Mouse (Mus musculus) CH12.LX (cell line): ENCODE results near the gene Scamp5. TPM values are rescaled to one million over a fixed set of nuclear protein-coding genes. Genes with fewer than 3 reads are reported as not detected.

Experiments used
- DNase-seq: peaks from one replicate; pipeline ENCODE4 v3.0.0-alpha.2; 2013; ENCODE audit errors: extremely low read depth
- H3K27ac ChIP-seq: 2 replicates; pipeline ENCODE4 v1.5.1; 2012; ENCODE audit warnings: low read depth, mild to moderate bottlenecking, control low read depth, moderate library complexity; ENCODE audit not compliant: insufficient read depth
- H3K27me3 ChIP-seq: replicated peaks from 2 replicates; pipeline ENCODE3; 2012; ENCODE audit warnings: inconsistent platforms
- H3K36me3 ChIP-seq, 2 experiments: replicated peaks in 1 of 2; 2 replicates each; pipeline versions ENCODE3 to v1.6.1; 2012; ENCODE audit warnings: inconsistent platforms in 1 of 2, low read length in 1 of 2, mild to moderate bottlenecking in 1 of 2, mixed read lengths in 1 of 2, moderate library complexity in 1 of 2; ENCODE audit not compliant: control insufficient read depth in 1 of 2, insufficient read depth in 1 of 2
- H3K4me1 ChIP-seq, 2 experiments: 2 replicates each; pipeline ENCODE4 v1.6.1; 2012; ENCODE audit warnings: inconsistent platforms in 1 of 2, moderate library complexity in 1 of 2; ENCODE audit not compliant: insufficient read depth in 2 of 2, control insufficient read depth in 1 of 2
- H3K4me2 ChIP-seq: 2 replicates; pipeline ENCODE4 v1.6.1; 2012; ENCODE audit warnings: low read depth, mild to moderate bottlenecking, control low read depth; ENCODE audit not compliant: poor library complexity, insufficient read depth, severe bottlenecking
- H3K4me3 ChIP-seq, 3 experiments: fragments of 150-350 bp in 1 of 3; sonication (generic) in 1 of 3; replicated peaks in 1 of 3; 2 replicates each; pipeline versions ENCODE3 to v1.5.1; 2011 to 2012; ENCODE audit warnings: low read depth in 2 of 3, low read length in 2 of 3, mild to moderate bottlenecking in 2 of 3, moderate library complexity in 2 of 3, control low read depth in 1 of 3, improper control_type of control experiment in 1 of 3, inconsistent platforms in 1 of 3, mixed read lengths in 1 of 3; ENCODE audit not compliant: poor library complexity in 1 of 3
- H3K79me2 ChIP-seq: replicated peaks from 2 replicates; pipeline ENCODE4 v1.6.1; 2012; ENCODE audit warnings: mild to moderate bottlenecking, moderate library complexity; ENCODE audit not compliant: control insufficient read depth, poor library complexity, insufficient read depth, severe bottlenecking; ENCODE audit errors: extremely low read depth
- H3K9ac ChIP-seq: 2 replicates; pipeline ENCODE4 v1.6.1; 2012; ENCODE audit warnings: low read depth, mild to moderate bottlenecking, control low read depth, moderate library complexity; ENCODE audit not compliant: insufficient read depth
- H3K9me3 ChIP-seq: replicated peaks from 2 replicates; pipeline ENCODE3; 2012; ENCODE audit warnings: low read length, inconsistent platforms, mixed read lengths
- GABPA ChIP-seq: IDR thresholded peaks from 2 replicates; pipeline ENCODE4 v1.6.1; 2012; ENCODE audit warnings: low read depth, low read length, improper control_type of control experiment, inconsistent platforms; ENCODE audit not compliant: insufficient replicate concordance
- MAX ChIP-seq: IDR thresholded peaks from 2 replicates; pipeline ENCODE4 v1.6.1; 2011; ENCODE audit warnings: low read length, improper control_type of control experiment
- PAX5 ChIP-seq: IDR thresholded peaks from 2 replicates; pipeline ENCODE4 v1.6.1; 2012; ENCODE audit warnings: low read length, inconsistent platforms, mixed read lengths
- POLR2AphosphoS2 ChIP-seq: IDR thresholded peaks from 2 replicates; pipeline ENCODE4 v1.6.1; 2011; ENCODE audit warnings: low read depth, low read length, improper control_type of control experiment
- SIN3A ChIP-seq: IDR thresholded peaks from 2 replicates; pipeline ENCODE4 v1.6.1; 2012; ENCODE audit warnings: low read length, improper control_type of control experiment, inconsistent platforms
- USF2 ChIP-seq: conservative IDR thresholded peaks from 2 replicates; pipeline ENCODE4 v1.6.1; 2011; ENCODE audit warnings: low read depth, low read length, improper control_type of control experiment
- ZC3H11A ChIP-seq: IDR thresholded peaks from 2 replicates; pipeline ENCODE4 v1.6.1; 2012; ENCODE audit warnings: low read depth, mild to moderate bottlenecking, inconsistent platforms, low read length, improper control_type of control experiment
- dilution Hi-C: fragments of 300-500 bp; cut with MboI; formaldehyde crosslinking; loops from 2 replicates; pipeline ENCODE4 v1.14.3; 2020; ENCODE audit warnings: low sequenced_read_pairs; ENCODE audit not compliant: extremely low pct_unique_long_range_greater_than_20kb, extremely low pct_ligation_motif_present
- in situ Hi-C: fragments of 300-500 bp; cut with MboI; formaldehyde crosslinking; loops from 3 replicates; pipeline ENCODE4 v1.14.3; 2019; ENCODE audit warnings: low sequenced_read_pairs, low pct_ligation_motif_present, low pct_unique_long_range_greater_than_20kb, mixed read lengths
- polyA plus RNA-seq: library from polyadenylated mRNA; unstranded; fragments of >175 nt; gene quantifications from 2 replicates; pipeline ENCODE4 v1.2.1, GENCODE M21; 2012; ENCODE audit warnings: low read depth; ENCODE audit not compliant: insufficient read length
- total RNA-seq, 2 experiments: library from RNA; depleted of rRNA; stranded (reverse); fragments of 300-350 nt in 1 of 2; fragments of >200 nt in 1 of 2; gene quantifications; 2 replicates each; pipeline ENCODE4 v1.2.3; 2012 to 2014

The Scamp5 gene
- total and polyA plus RNA-seq, 3 experiments: 0.34 to 2.1 (median 0.99) TPM

GRCm38 (mm10) chr9:57392892-57393291 lies 75.0 kb downstream of the Scamp5 start:
- TF ChIP-seq SIN3A: no peak
- no peak for TF ChIP-seq ZC3H11A
- TF ChIP-seq PAX5: no peak
- TF ChIP-seq USF2: no peak
- TF ChIP-seq POLR2AphosphoS2: no peak
- no peak for TF ChIP-seq GABPA
- no peak for TF ChIP-seq MAX
- TF ChIP-seq, all 38 proteins: peak for 0
- Histone ChIP-seq H3K4me2 (no peak overlapping the region), H3K9ac (no peak overlapping the region), H3K27ac (no peak overlapping the region), H3K27me3 (no peaks in the 10 kb centered on the region), H3K4me1 (no peaks in the 10 kb centered on the region), H3K4me3 (no peak overlapping the region), H3K9me3 (no peaks in the 10 kb centered on the region), H3K36me3 (no peaks in the 10 kb centered on the region), H3K79me2 (no peaks in the 10 kb centered on the region)
- dilution Hi-C loops (no loop called here), in situ Hi-C loops (no loop called here)
- DNase-seq: no peak

Other genes starting within 250 kb of the Scamp5 start
- gene Trcg1, start 231.5 kb downstream of the Scamp5 start, total RNA-seq (2012; rRNA removed): not detected in 2 replicates
- gene Trcg1, start 231.5 kb downstream of the Scamp5 start, total RNA-seq (2014; rRNA removed): not detected in 2 replicates
- not detected in 2 replicates for gene Trcg1, start 231.5 kb downstream of the Scamp5 start, polyA plus RNA-seq
- gene 1700017B05Rik, start 205.4 kb downstream of the Scamp5 start, total RNA-seq (2012; rRNA removed): 38.6 and 49.4 TPM in 2 replicates
- 23.4 and 26.4 TPM in 2 replicates for gene 1700017B05Rik, start 205.4 kb downstream of the Scamp5 start, total RNA-seq (2014; rRNA removed)
- gene 1700017B05Rik, start 205.4 kb downstream of the Scamp5 start, polyA plus RNA-seq: 51.2 and 56.0 TPM in 2 replicates
- gene Ppcdc, start 27.9 kb downstream of the Scamp5 start, total RNA-seq (2012; rRNA removed): 39.6 and 50.3 TPM in 2 replicates
- gene Ppcdc, start 27.9 kb downstream of the Scamp5 start, total RNA-seq (2014; rRNA removed): 44.1 and 44.9 TPM in 2 replicates
- gene Ppcdc, start 27.9 kb downstream of the Scamp5 start, polyA plus RNA-seq: 36.2 and 38.8 TPM in 2 replicates
- gene Rpp25, start 36.0 kb upstream of the Scamp5 start, total RNA-seq (2012; rRNA removed): 0.21 TPM in 1 of 2 replicates, not detected in the other
- gene Rpp25, start 36.0 kb upstream of the Scamp5 start, total RNA-seq (2014; rRNA removed): not detected in 2 replicates
- gene Rpp25, start 36.0 kb upstream of the Scamp5 start, polyA plus RNA-seq: not detected in 2 replicates
- gene Cox5a, start 53.2 kb upstream of the Scamp5 start, total RNA-seq (2012; rRNA removed): 179 and 203 TPM in 2 replicates
- 229 and 257 TPM in 2 replicates for gene Cox5a, start 53.2 kb upstream of the Scamp5 start, total RNA-seq (2014; rRNA removed)
- 255 and 279 TPM in 2 replicates for gene Cox5a, start 53.2 kb upstream of the Scamp5 start, polyA plus RNA-seq
- gene Fam219b, start 69.5 kb upstream of the Scamp5 start, total RNA-seq (2012; rRNA removed): 10.6 and 11.8 TPM in 2 replicates
- gene Fam219b, start 69.5 kb upstream of the Scamp5 start, total RNA-seq (2014; rRNA removed): 8.3 and 9.3 TPM in 2 replicates
- gene Fam219b, start 69.5 kb upstream of the Scamp5 start, polyA plus RNA-seq: 9.2 and 10.2 TPM in 2 replicates
- gene Mpi, start 84.7 kb upstream of the Scamp5 start, total RNA-seq (2012; rRNA removed): 28.6 and 33.2 TPM in 2 replicates
- 28.2 and 29.0 TPM in 2 replicates for gene Mpi, start 84.7 kb upstream of the Scamp5 start, total RNA-seq (2014; rRNA removed)
- gene Mpi, start 84.7 kb upstream of the Scamp5 start, polyA plus RNA-seq: 36.7 and 37.3 TPM in 2 replicates
- 52.2 and 60.9 TPM in 2 replicates for gene Scamp2, start 92.9 kb upstream of the Scamp5 start, total RNA-seq (2012; rRNA removed)
- 38.6 and 46.4 TPM in 2 replicates for gene Scamp2, start 92.9 kb upstream of the Scamp5 start, total RNA-seq (2014; rRNA removed)
- gene Scamp2, start 92.9 kb upstream of the Scamp5 start, polyA plus RNA-seq: 77.2 and 91.6 TPM in 2 replicates
- 10.5 and 11.4 TPM in 2 replicates for gene Ulk3, start 121.4 kb upstream of the Scamp5 start, total RNA-seq (2012; rRNA removed)
- gene Ulk3, start 121.4 kb upstream of the Scamp5 start, total RNA-seq (2014; rRNA removed): 1.8 and 2.6 TPM in 2 replicates
- 10.0 and 11.8 TPM in 2 replicates for gene Ulk3, start 121.4 kb upstream of the Scamp5 start, polyA plus RNA-seq
- not detected in 2 replicates for gene Cplx3, start 138.2 kb upstream of the Scamp5 start, total RNA-seq (2012; rRNA removed)
- not detected in 2 replicates for gene Cplx3, start 138.2 kb upstream of the Scamp5 start, total RNA-seq (2014; rRNA removed)
- 0.09 TPM in 1 of 2 replicates, not detected in the other for gene Cplx3, start 138.2 kb upstream of the Scamp5 start, polyA plus RNA-seq
- 0.08 TPM in 1 of 2 replicates, not detected in the other for gene Lman1l, start 152.7 kb upstream of the Scamp5 start, total RNA-seq (2012; rRNA removed)
- not detected in 2 replicates for gene Lman1l, start 152.7 kb upstream of the Scamp5 start, total RNA-seq (2014; rRNA removed)
- gene Lman1l, start 152.7 kb upstream of the Scamp5 start, polyA plus RNA-seq: 0.19 and 0.29 TPM in 2 replicates
- gene Csk, start 185.6 kb upstream of the Scamp5 start, total RNA-seq (2012; rRNA removed): 111 and 122 TPM in 2 replicates
- 111 and 125 TPM in 2 replicates for gene Csk, start 185.6 kb upstream of the Scamp5 start, total RNA-seq (2014; rRNA removed)
- gene Csk, start 185.6 kb upstream of the Scamp5 start, polyA plus RNA-seq: 139 and 153 TPM in 2 replicates
- gene Cyp1a2, start 215.6 kb upstream of the Scamp5 start, total RNA-seq (2012; rRNA removed): not detected in 2 replicates
- gene Cyp1a2, start 215.6 kb upstream of the Scamp5 start, total RNA-seq (2014; rRNA removed): not detected in 2 replicates
- not detected in 2 replicates for gene Cyp1a2, start 215.6 kb upstream of the Scamp5 start, polyA plus RNA-seq
- gene Cyp1a1, start 219.9 kb upstream of the Scamp5 start, total RNA-seq (2012; rRNA removed): 0.08 and 0.13 TPM in 2 replicates
- gene Cyp1a1, start 219.9 kb upstream of the Scamp5 start, total RNA-seq (2014; rRNA removed): 0.11 and 0.19 TPM in 2 replicates
- gene Cyp1a1, start 219.9 kb upstream of the Scamp5 start, polyA plus RNA-seq: not detected in 2 replicates
- 9.6 and 10.6 TPM in 2 replicates for gene Edc3, start 240.5 kb upstream of the Scamp5 start, total RNA-seq (2012; rRNA removed)
- gene Edc3, start 240.5 kb upstream of the Scamp5 start, total RNA-seq (2014; rRNA removed): 10.9 and 13.6 TPM in 2 replicates
- gene Edc3, start 240.5 kb upstream of the Scamp5 start, polyA plus RNA-seq: 24.1 and 27.9 TPM in 2 replicates